Mouse (Mus musculus) cerebellum, adult 2 months (tissue): ENCODE data around the gene Fermt2.

Experiments used
- CTCF ChIP-seq: fragments of 200-500 bp; IDR thresholded peaks from 2 replicates; pipeline ENCODE4 v1.5.1; 2011; ENCODE audit warnings: low read depth, mild to moderate bottlenecking, control low read depth, low read length, moderate library complexity, borderline replicate concordance; ENCODE audit not compliant: insufficient read depth
- POLR2A ChIP-seq: fragments of 200-500 bp; IDR thresholded peaks from 2 replicates; pipeline ENCODE4 v1.6.1; 2011; ENCODE audit warnings: low read length, control low read depth, borderline replicate concordance; ENCODE audit not compliant: insufficient read depth

DNA sequence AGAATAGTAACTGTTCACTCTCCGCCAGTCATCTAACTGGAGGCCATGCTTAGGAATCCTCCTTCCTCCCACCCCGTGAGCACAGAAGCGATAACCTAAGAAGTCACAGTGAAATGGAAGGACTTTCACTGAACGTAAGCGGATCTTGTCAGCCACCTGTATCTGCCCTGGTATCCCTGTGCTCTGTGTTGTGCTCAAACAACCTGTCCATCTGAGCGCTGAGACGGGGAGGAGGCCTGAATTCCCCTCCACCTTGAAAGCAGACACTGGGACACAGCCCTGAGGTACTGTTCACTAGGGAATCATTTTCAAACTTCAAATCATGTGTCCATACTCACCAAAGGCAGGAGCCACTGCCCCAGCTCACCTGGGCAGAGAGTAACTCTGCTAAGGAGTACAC lies 52.9 kb downstream of the Fermt2 start:
- TF ChIP-seq POLR2A (no peak), CTCF (no peak)
